Mouse (Mus musculus) C2C12 (cell line): ENCODE data around the gene Hdac7.

Source experiments
- CEBPB ChIP-seq: IDR thresholded peaks from one replicate; pipeline ENCODE4 v1.6.1; 2011; ENCODE audit warnings: low read depth, mild to moderate bottlenecking, control low read depth, moderate library complexity
- CTCF ChIP-seq: IDR thresholded peaks from one replicate; pipeline ENCODE4 v1.5.1; 2011; ENCODE audit not compliant: control insufficient read depth, insufficient read depth, insufficient read length
- MAX ChIP-seq: IDR thresholded peaks from one replicate; pipeline ENCODE4 v1.6.1; 2011; ENCODE audit warnings: mild to moderate bottlenecking, control low read depth
- MYOG ChIP-seq: IDR thresholded peaks from one replicate; pipeline ENCODE4 v1.6.1; 2011; ENCODE audit not compliant: control insufficient read depth, insufficient read length; ENCODE audit errors: extremely low read depth
- USF1 ChIP-seq: IDR thresholded peaks from one replicate; pipeline ENCODE4 v1.6.1; 2011; ENCODE audit warnings: low read depth, mild to moderate bottlenecking, control low read depth, moderate library complexity

- TF ChIP-seq CTCF = no peak
- no peak for TF ChIP-seq USF1
- no peak for TF ChIP-seq CEBPB
- TF ChIP-seq MAX = no peak
- no peak for TF ChIP-seq MYOG
Measured at GRCm38 (mm10) chr15:97791126-97791700, 53.1 kb downstream of the Hdac7 start.
